Mouse (Mus musculus) frontal cortex, postnatal 14 days (tissue): ENCODE results near the gene Ywhae.
"Not testable (repeated sequence)": the region's sequence is repeated elsewhere in the genome, so short reads cannot be mapped to it uniquely, and the experiment has no call there.

Experiments used
- DNase-seq, 2 experiments: peaks; one replicate each; pipeline ENCODE4 v3.0.0; 2022; ENCODE audit warnings: low spot score in 2 of 2

Ywhae gene

GRCm38 (mm10) chr11:75732434-75733226, at the start of gene Ywhae:
Ywhae (plus strand) TSS chr11:75732869.
- DNase-seq = peak; percentile 86

GRCm38 (mm10) chr11:75684462-75684861, 48.2 kb upstream of the Ywhae start:
- no peak for DNase-seq

- no peak for DNase-seq
These were observed 47.7 kb upstream of the Ywhae start for GRCm38 (mm10) chr11:75684956-75685355.

GRCm38 (mm10) chr11:75687343-75687993, 45.2 kb upstream of the Ywhae start:
- no peak for DNase-seq

GRCm38 (mm10) chr11:75688132-75688531, 44.5 kb upstream of the Ywhae start:
- no peak for DNase-seq

GRCm38 (mm10) chr11:75689977-75690376, 42.7 kb upstream of the Ywhae start:
- DNase-seq = no peak

GRCm38 (mm10) chr11:75691047-75691446, 41.6 kb upstream of the Ywhae start:
- DNase-seq = no peak

- no peak for DNase-seq
These were observed 39.1 kb upstream of the Ywhae start for GRCm38 (mm10) chr11:75693570-75693969.

GRCm38 (mm10) chr11:75697464-75697863, 35.2 kb upstream of the Ywhae start:
- not testable (repeated sequence) for DNase-seq

GRCm38 (mm10) chr11:75700557-75700956, 32.1 kb upstream of the Ywhae start:
- no peak for DNase-seq

- DNase-seq = no peak
These were observed 29.9 kb upstream of the Ywhae start for GRCm38 (mm10) chr11:75702761-75703160.

GRCm38 (mm10) chr11:75703748-75704147, 28.9 kb upstream of the Ywhae start:
- DNase-seq = no peak

GRCm38 (mm10) chr11:75713949-75714348, 18.7 kb upstream of the Ywhae start:
- DNase-seq = no peak

GRCm38 (mm10) chr11:75715556-75715955, 17.1 kb upstream of the Ywhae start:
- DNase-seq = no peak

GRCm38 (mm10) chr11:75716661-75717325, 15.9 kb upstream of the Ywhae start:
- DNase-seq = no peak

GRCm38 (mm10) chr11:75722339-75722738, 10.3 kb upstream of the Ywhae start:
- no peak for DNase-seq

- DNase-seq = no peak
These were observed 5.5 kb upstream of the Ywhae start for GRCm38 (mm10) chr11:75727168-75727567.

- DNase-seq = not testable (repeated sequence)
These were observed 5.0 kb upstream of the Ywhae start for GRCm38 (mm10) chr11:75727659-75728058.

GRCm38 (mm10) chr11:75733227-75733940, 715 bp downstream of the Ywhae start:
- DNase-seq = peak; percentile 51 to 64

GRCm38 (mm10) chr11:75735462-75736252, 3.0 kb downstream of the Ywhae start:
- no peak for DNase-seq

GRCm38 (mm10) chr11:75736978-75737377, 4.3 kb downstream of the Ywhae start:
- no peak for DNase-seq
